Mouse (Mus musculus) embryonic fibroblast, embryonic 13.5 days (primary cell): ENCODE data around the gene Xkr8. TPM values are rescaled to one million over a fixed set of nuclear protein-coding genes. Genes with fewer than 3 reads are reported as not detected.
A peak's percentile ranks its signal among the peaks of the same experiment; 100 is the strongest.
"Not testable (repeated sequence)": the region's sequence is repeated elsewhere in the genome, so short reads cannot be mapped to it uniquely, and the experiment has no call there.

ENCODE experiments used
- H3K27ac ChIP-seq: 2 replicates; pipeline ENCODE4 v1.5.1; 2012; ENCODE audit warnings: low read length, control low read depth, inconsistent platforms; ENCODE audit not compliant: insufficient read depth
- H3K4me1 ChIP-seq: 2 replicates; pipeline ENCODE4 v1.6.1; 2011; ENCODE audit warnings: low read length; ENCODE audit not compliant: control insufficient read depth, insufficient read depth
- H3K4me3 ChIP-seq: 2 replicates; pipeline ENCODE4 v1.5.1; 2011; ENCODE audit warnings: mild to moderate bottlenecking, control low read depth, low read length; ENCODE audit not compliant: insufficient read depth
- CTCF ChIP-seq: IDR thresholded peaks from 2 replicates; pipeline ENCODE4 v1.5.1; 2011; ENCODE audit warnings: mild to moderate bottlenecking, control low read depth, low read length, moderate library complexity, borderline replicate concordance; ENCODE audit not compliant: insufficient read depth
- POLR2A ChIP-seq: IDR thresholded peaks from 2 replicates; pipeline ENCODE4 v1.6.1; 2011; ENCODE audit warnings: low read depth, mild to moderate bottlenecking, control low read depth, low read length, moderate library complexity
- polyA plus RNA-seq: library from polyadenylated mRNA; stranded (reverse); fragments of >200 nt; gene quantifications from 2 replicates; pipeline ENCODE4 v1.2.4, GENCODE M21; 2011; ENCODE audit warnings: low read depth; ENCODE audit not compliant: missing spikeins, insufficient read length

Gene Xkr8
- polyA plus RNA-seq, 1 experiment = 10.2 TPM

- no peak overlapping the region for H3K27ac ChIP-seq
- H3K4me1 ChIP-seq = no peaks in the 10 kb centered on the region
- no peak for TF ChIP-seq CTCF
- TF ChIP-seq POLR2A = no peak
- no peak overlapping the region for H3K4me3 ChIP-seq
Measured at GRCm38 (mm10) chr4:132741491-132741890, 9.1 kb upstream of the Xkr8 start.

GRCm38 (mm10) chr4:132737154-132737553 lies 4.8 kb upstream of the Xkr8 start:
- H3K4me1 ChIP-seq, H3K4me3 ChIP-seq, H3K27ac ChIP-seq: not testable (repeated sequence)

GRCm38 (mm10) chr4:132735894-132736293 lies 3.5 kb upstream of the Xkr8 start:
- H3K27ac ChIP-seq = no peak overlapping the region

GRCm38 (mm10) chr4:132735389-132735788 lies 3.0 kb upstream of the Xkr8 start:
- no peak overlapping the region for H3K4me3 ChIP-seq
- TF ChIP-seq CTCF (no peak), POLR2A (no peak)
- peaks cover 2% of the 10 kb centered on the region; the same call in 1 of the 2 replicates for H3K4me1 ChIP-seq
- no peak overlapping the region for H3K27ac ChIP-seq

More at GRCm38 (mm10) chr4:132735894-132736293, 3.5 kb upstream of the Xkr8 start:
- no peak for TF ChIP-seq POLR2A
- TF ChIP-seq CTCF = no peak
- Histone ChIP-seq H3K4me1 (peaks cover 2% of the 10 kb centered on the region; the same call in 1 of the 2 replicates), H3K4me3 (no peak overlapping the region)

GRCm38 (mm10) chr4:132734766-132735165 lies 2.4 kb upstream of the Xkr8 start:
- no peak for TF ChIP-seq POLR2A
- no peak for TF ChIP-seq CTCF
- Histone ChIP-seq H3K4me3 (no peak overlapping the region), H3K27ac (no peak overlapping the region), H3K4me1 (peaks cover 2% of the 10 kb centered on the region; the same call in 1 of the 2 replicates)

- TF ChIP-seq CTCF (no peak), POLR2A (no peak)
- peaks cover 2% of the 10 kb centered on the region; the same call in 1 of the 2 replicates for H3K4me1 ChIP-seq
- no peak overlapping the region for H3K27ac ChIP-seq
- H3K4me3 ChIP-seq = no peak overlapping the region
Measured at GRCm38 (mm10) chr4:132733071-132733770, 875 bp upstream of the Xkr8 start.

GRCm38 (mm10) chr4:132731616-132732015 lies 730 bp downstream of the Xkr8 start:
- Histone ChIP-seq H3K4me3 (peak overlapping the region; percentile 69), H3K4me1 (peaks cover 2% of the 10 kb centered on the region; the same call in 1 of the 2 replicates), H3K27ac (no peak overlapping the region)
- TF ChIP-seq POLR2A (no peak), CTCF (no peak)

GRCm38 (mm10) chr4:132728233-132728632 lies 4.1 kb downstream of the Xkr8 start:
- no peaks in the 10 kb centered on the region for H3K4me1 ChIP-seq
- H3K4me3 ChIP-seq = no peak overlapping the region
- no peak overlapping the region for H3K27ac ChIP-seq
- TF ChIP-seq POLR2A = no peak
- no peak for TF ChIP-seq CTCF

GRCm38 (mm10) chr4:132718251-132718650 lies 14.1 kb downstream of the Xkr8 start:
- Histone ChIP-seq H3K27ac (no peak overlapping the region), H3K4me1 (no peaks in the 10 kb centered on the region), H3K4me3 (no peak overlapping the region)
- TF ChIP-seq CTCF = no peak
- no peak for TF ChIP-seq POLR2A

GRCm38 (mm10) chr4:132713181-132713580 lies 19.2 kb downstream of the Xkr8 start:
- TF ChIP-seq CTCF (no peak), POLR2A (no peak)
- H3K27ac ChIP-seq = no peak overlapping the region
- no peak overlapping the region for H3K4me3 ChIP-seq
- H3K4me1 ChIP-seq = no peaks in the 10 kb centered on the region
